Mouse (Mus musculus) MEL (cell line): ENCODE measurements around the gene Ckmt1. TPM values are rescaled to one million over a fixed set of nuclear protein-coding genes. Genes with fewer than 3 reads are reported as not detected.

Source experiments
- DNase-seq: peaks from one replicate; pipeline ENCODE4 v3.0.0; 2011; ENCODE audit warnings: low read depth, low spot score
- H3K27ac ChIP-seq: 2 replicates; pipeline ENCODE4 v1.5.1; 2012; ENCODE audit warnings: low read depth, mild to moderate bottlenecking, control low read depth, low read length, moderate library complexity; ENCODE audit not compliant: control insufficient read depth
- H3K27me3 ChIP-seq, 2 experiments: fragments of 150-350 bp in 1 of 2; sonication (generic) in 1 of 2; 2 replicates each; pipeline ENCODE4 v1.6.1; 2012; ENCODE audit warnings: low read length in 2 of 2, mild to moderate bottlenecking in 2 of 2, improper control_type of control experiment in 1 of 2, moderate library complexity in 1 of 2; ENCODE audit not compliant: insufficient read depth in 2 of 2, control insufficient read depth in 1 of 2
- H3K36me3 ChIP-seq, 2 experiments: 2 replicates each; pipeline ENCODE4 v1.6.1; 2012 to 2014; ENCODE audit warnings: low read length in 2 of 2, improper control_type of control experiment in 1 of 2, inconsistent platforms in 1 of 2, mild to moderate bottlenecking in 1 of 2; ENCODE audit not compliant: insufficient read depth in 2 of 2, control insufficient read depth in 1 of 2
- H3K4me1 ChIP-seq, 2 experiments: fragments of 150-350 bp in 1 of 2; sonication (generic) in 1 of 2; 2 replicates each; pipeline ENCODE4 v1.6.1; 2012; ENCODE audit warnings: low read length in 2 of 2, improper control_type of control experiment in 1 of 2, mild to moderate bottlenecking in 1 of 2; ENCODE audit not compliant: insufficient read depth in 2 of 2, control insufficient read depth in 1 of 2
- H3K4me3 ChIP-seq, 2 experiments: fragments of 150-350 bp in 1 of 2; sonication (generic) in 1 of 2; 2 replicates each; pipeline ENCODE4 v1.5.1; 2012; ENCODE audit warnings: low read depth in 2 of 2, low read length in 2 of 2, mild to moderate bottlenecking in 2 of 2, moderate library complexity in 2 of 2, control low read depth in 1 of 2, improper control_type of control experiment in 1 of 2; ENCODE audit not compliant: control insufficient read depth in 1 of 2, insufficient read depth in 1 of 2
- H3K79me2 ChIP-seq: 2 replicates; pipeline ENCODE4 v1.6.1; 2012; ENCODE audit warnings: mild to moderate bottlenecking, low read length, moderate library complexity; ENCODE audit not compliant: control insufficient read depth, poor library complexity, insufficient read depth
- H3K9ac ChIP-seq: 2 replicates; pipeline ENCODE4 v1.6.1; 2012; ENCODE audit warnings: low read depth, mild to moderate bottlenecking, control low read depth, low read length, moderate library complexity; ENCODE audit not compliant: control insufficient read depth, poor library complexity, severe bottlenecking
- H3K9me3 ChIP-seq: fragments of 150-350 bp; sonication (generic); replicated peaks from 2 replicates; pipeline ENCODE4 v1.6.1; 2012; ENCODE audit warnings: mild to moderate bottlenecking, low read length, improper control_type of control experiment, moderate library complexity; ENCODE audit not compliant: insufficient read depth
- BHLHE40 ChIP-seq: IDR thresholded peaks from 2 replicates; pipeline ENCODE4 v1.6.1; 2012; ENCODE audit warnings: low read depth, mild to moderate bottlenecking, inconsistent platforms, low read length, improper control_type of control experiment, borderline replicate concordance
- CHD1 ChIP-seq: IDR thresholded peaks from 2 replicates; pipeline ENCODE4 v1.6.1; 2012; ENCODE audit warnings: low read depth, mild to moderate bottlenecking, inconsistent platforms, low read length, improper control_type of control experiment
- CHD2 ChIP-seq: IDR thresholded peaks from 2 replicates; pipeline ENCODE4 v1.6.1; 2011; ENCODE audit warnings: low read length, improper control_type of control experiment
- ELF1 ChIP-seq: IDR thresholded peaks from 2 replicates; pipeline ENCODE4 v1.6.1; 2014; ENCODE audit warnings: low read depth, mild to moderate bottlenecking, inconsistent platforms, low read length, improper control_type of control experiment, moderate library complexity
- EP300 ChIP-seq, 2 experiments: IDR thresholded peaks; 2 replicates each; pipeline ENCODE4 v1.6.1; 2011; ENCODE audit warnings: improper control_type of control experiment in 2 of 2, low read length in 2 of 2, low read depth in 1 of 2, mild to moderate bottlenecking in 1 of 2
- GABPA ChIP-seq: IDR thresholded peaks from 2 replicates; pipeline ENCODE4 v1.6.1; 2012; ENCODE audit warnings: low read depth, mild to moderate bottlenecking, inconsistent platforms, low read length, improper control_type of control experiment, moderate library complexity
- HCFC1 ChIP-seq: IDR thresholded peaks from 2 replicates; pipeline ENCODE4 v1.6.1; 2012; ENCODE audit warnings: low read depth, mild to moderate bottlenecking, inconsistent platforms, low read length, improper control_type of control experiment, moderate library complexity
- JUND ChIP-seq: IDR thresholded peaks from 2 replicates; pipeline ENCODE4 v1.6.1; 2011; ENCODE audit warnings: low read depth, mild to moderate bottlenecking, improper control_type of control experiment, low read length
- MAZ ChIP-seq: IDR thresholded peaks from 2 replicates; pipeline ENCODE4 v1.6.1; 2012; ENCODE audit warnings: low read depth, mild to moderate bottlenecking, inconsistent platforms, low read length, improper control_type of control experiment
- MXI1 ChIP-seq: IDR thresholded peaks from 2 replicates; pipeline ENCODE4 v1.6.1; 2011; ENCODE audit warnings: mild to moderate bottlenecking, low read depth, low read length, improper control_type of control experiment
- MYC ChIP-seq: IDR thresholded peaks from 2 replicates; pipeline ENCODE4 v1.6.1; 2011; ENCODE audit warnings: low read depth, mild to moderate bottlenecking, low read length, improper control_type of control experiment, moderate library complexity
- NELFE ChIP-seq: IDR thresholded peaks from 2 replicates; pipeline ENCODE4 v1.6.1; 2011; ENCODE audit warnings: low read depth, low read length, improper control_type of control experiment
- NRF1 ChIP-seq: IDR thresholded peaks from 2 replicates; pipeline ENCODE4 v1.6.1; 2014; ENCODE audit warnings: low read depth, mild to moderate bottlenecking, inconsistent platforms, low read length, improper control_type of control experiment, moderate library complexity; ENCODE audit not compliant: poor library complexity, insufficient read depth, severe bottlenecking
- POLR2AphosphoS2 ChIP-seq: IDR thresholded peaks from 2 replicates; pipeline ENCODE4 v1.6.1; 2011; ENCODE audit warnings: low read length, improper control_type of control experiment
- SIN3A ChIP-seq: IDR thresholded peaks from 2 replicates; pipeline ENCODE4 v1.6.1; 2012; ENCODE audit warnings: low read length, improper control_type of control experiment, inconsistent platforms
- SMC3 ChIP-seq: IDR thresholded peaks from 2 replicates; pipeline ENCODE4 v1.6.1; 2011; ENCODE audit warnings: low read depth, low read length, improper control_type of control experiment
- TAL1 ChIP-seq: IDR thresholded peaks from 2 replicates; pipeline ENCODE4 v1.6.1; 2012; ENCODE audit warnings: mild to moderate bottlenecking, inconsistent platforms, low read length, moderate library complexity, mixed read lengths
- TBP ChIP-seq: IDR thresholded peaks from 2 replicates; pipeline ENCODE4 v1.8.0; 2011; ENCODE audit warnings: low read depth, low read length, improper control_type of control experiment
- TCF12 ChIP-seq: IDR thresholded peaks from 2 replicates; pipeline ENCODE4 v1.6.1; 2014; ENCODE audit warnings: low read depth, mild to moderate bottlenecking, inconsistent platforms, low read length, improper control_type of control experiment, moderate library complexity
- USF1 ChIP-seq: IDR thresholded peaks from 2 replicates; pipeline ENCODE4 v1.6.1; 2014; ENCODE audit warnings: low read depth, mild to moderate bottlenecking, inconsistent platforms, low read length, improper control_type of control experiment, moderate library complexity
- USF2 ChIP-seq, 2 experiments: IDR thresholded peaks; 2 replicates each; pipeline ENCODE4 v1.6.1; 2011 to 2012; ENCODE audit warnings: improper control_type of control experiment in 2 of 2, low read length in 2 of 2, borderline replicate concordance in 1 of 2, inconsistent platforms in 1 of 2, low read depth in 1 of 2, mild to moderate bottlenecking in 1 of 2; ENCODE audit not compliant: insufficient read depth in 1 of 2
- ZKSCAN1 ChIP-seq: IDR thresholded peaks from 2 replicates; pipeline ENCODE4 v1.6.1; 2012; ENCODE audit warnings: low read depth, mild to moderate bottlenecking, inconsistent platforms, low read length, improper control_type of control experiment, moderate library complexity
- ZMIZ1 ChIP-seq: IDR thresholded peaks from 2 replicates; pipeline ENCODE4 v1.6.1; 2012; ENCODE audit warnings: low read depth, mild to moderate bottlenecking, inconsistent platforms, low read length, improper control_type of control experiment, moderate library complexity
- polyA plus RNA-seq, 2 experiments: library from polyadenylated mRNA; stranded (reverse) in 1 of 2; unstranded in 1 of 2; fragments of >175 nt in 1 of 2; fragments of >200 nt in 1 of 2; gene quantifications; 2 replicates each; pipeline versions ENCODE4 v1.2.1 to v1.2.4; 2012; ENCODE audit warnings: low replicate concordance in 2 of 2, low read depth in 1 of 2; ENCODE audit not compliant: insufficient read length in 2 of 2, insufficient read depth in 1 of 2, missing spikeins in 1 of 2
- total RNA-seq: library from RNA; depleted of rRNA; stranded (reverse); fragments of 300-350 nt; gene quantifications from 2 replicates; pipeline ENCODE4 v1.2.3, GENCODE M21; 2012; rRNA removed

Ckmt1 gene
- total RNA-seq (not detected in 2 replicates), polyA plus RNA-seq (not detected)

GRCm38 (mm10) chr2:121357494-121357893 lies at the start of gene Ckmt1:
Gene Ckmt1, plus strand, starts transcription at chr2:121357714.
- Histone ChIP-seq H3K36me3 (no peaks in the 10 kb centered on the region; a peak in 1 of 4 replicates), H3K9ac (no peak within 1 kb of the TSS), H3K9me3 (no peaks in the 10 kb centered on the region), H3K4me1 (peaks cover 0 to 4% of the 10 kb centered on the region in 2 experiments; a peak in 2 of 4 replicates), H3K27me3 (peaks cover 4 to 10% of the 10 kb centered on the region in 2 experiments), H3K4me3 (no peak within 1 kb of the TSS), H3K79me2 (no peaks in the 10 kb centered on the region; the same call in 1 of the 2 replicates), H3K27ac (no peak within 1 kb of the TSS)
- no peak for TF ChIP-seq CHD1
- TF ChIP-seq SIN3A: no peak
- no peak for TF ChIP-seq CHD2
- no peak for TF ChIP-seq MYC
- no peak for TF ChIP-seq ZMIZ1
- TF ChIP-seq MAZ: no peak
- TF ChIP-seq USF2 (IDR thresholded peaks at IDR 0.05; ENCODE audit: borderline replicate concordance in 1 of 2, insufficient read depth in 1 of 2, low read depth in 1 of 2, low read length in 2 of 2): no peak
- TF ChIP-seq POLR2AphosphoS2: no peak
- no peak for TF ChIP-seq EP300 (IDR thresholded peaks at IDR 0.05; ENCODE audit: low read depth in 1 of 2, low read length in 2 of 2)
- no peak for TF ChIP-seq GABPA
- no peak for TF ChIP-seq ELF1
- no peak for TF ChIP-seq MXI1
- no peak for TF ChIP-seq JUND
- no peak for TF ChIP-seq NRF1
- no peak for TF ChIP-seq NELFE
- no peak for TF ChIP-seq SMC3
- TF ChIP-seq TAL1: no peak
- no peak for TF ChIP-seq BHLHE40
- no peak for TF ChIP-seq TBP
- no peak for DNase-seq

GRCm38 (mm10) chr2:121308997-121309416 lies 48.5 kb upstream of the Ckmt1 start:
- no peak overlapping the region for H3K9ac ChIP-seq
- no peak for TF ChIP-seq USF1
- TF ChIP-seq HCFC1: no peak
- no peak for TF ChIP-seq EP300 (IDR thresholded peaks at IDR 0.05; ENCODE audit: low read depth in 1 of 2, low read length in 2 of 2)
- no peak for TF ChIP-seq TCF12
- no peak for TF ChIP-seq ZKSCAN1
- no peak for TF ChIP-seq MYC
- TF ChIP-seq, all 39 proteins: peak for 0
- DNase-seq: no peak
- no peaks in the 10 kb centered on the region for H3K27me3 ChIP-seq
- no peaks in the 10 kb centered on the region for H3K4me1 ChIP-seq
- H3K36me3 ChIP-seq: no peaks in the 10 kb centered on the region
- H3K9me3 ChIP-seq: no peaks in the 10 kb centered on the region
- no peak overlapping the region for H3K4me3 ChIP-seq
- H3K27ac ChIP-seq: no peak overlapping the region
- no peaks in the 10 kb centered on the region for H3K79me2 ChIP-seq
